Mouse (Mus musculus) kidney, embryonic 15.5 days (tissue): ENCODE data around the gene Slc12a4. TPM values are rescaled to one million over a fixed set of nuclear protein-coding genes. Genes with fewer than 3 reads are reported as not detected.

Experiments used
- ATAC-seq: fragments of 200-750 bp; cut with Nextera tagmentation; replicated peaks from 2 replicates; pipeline ENCODE4 v1.8.0; 2017; ENCODE audit warnings: moderate TSS enrichment; ENCODE audit not compliant: low FRiP score
- H3K27ac ChIP-seq: fragments of 300-500 bp; sonication (generic); 2 replicates; pipeline ENCODE4 v1.5.1; 2015; ENCODE audit warnings: mild to moderate bottlenecking, inconsistent platforms
- H3K27me3 ChIP-seq: fragments of 300-500 bp; sonication (generic); 2 replicates; pipeline ENCODE4 v1.6.1; 2015; ENCODE audit warnings: inconsistent platforms
- H3K36me3 ChIP-seq: fragments of 300-500 bp; sonication (generic); 2 replicates; pipeline ENCODE4 v1.6.1; 2015; ENCODE audit warnings: inconsistent platforms
- H3K4me1 ChIP-seq: fragments of 300-500 bp; sonication (generic); 2 replicates; pipeline ENCODE4 v1.6.1; 2015; ENCODE audit warnings: inconsistent platforms
- H3K4me2 ChIP-seq: fragments of 300-500 bp; sonication (generic); 2 replicates; pipeline ENCODE4 v1.6.1; 2015; ENCODE audit warnings: moderate library complexity, mild to moderate bottlenecking, inconsistent platforms
- H3K4me3 ChIP-seq: fragments of 300-500 bp; sonication (generic); replicated peaks from 2 replicates; pipeline ENCODE4 v1.5.1; 2015; ENCODE audit warnings: mild to moderate bottlenecking, inconsistent platforms
- H3K9ac ChIP-seq: fragments of 300-500 bp; sonication (generic); 2 replicates; pipeline ENCODE4 v1.6.1; 2015; ENCODE audit warnings: mild to moderate bottlenecking, inconsistent platforms
- H3K9me3 ChIP-seq: fragments of 300-500 bp; sonication (generic); replicated peaks from 2 replicates; pipeline ENCODE4 v1.6.1; 2016; ENCODE audit warnings: inconsistent platforms
- WGBS: fragments of 180-500 bp; shearing (Covaris S2); methylation state at CpG from one replicate; pipeline ENCODE4 v1.1.7; 2015; ENCODE audit warnings: mixed read lengths; 5-methylcytosine and 5-hydroxymethylcytosine counted together
- polyA plus RNA-seq: library from polyadenylated mRNA; unstranded; fragments of >200 nt; fragmentation: Nextera tagmentation; extraction: Ambion mirVana; gene quantifications from 2 replicates; pipeline ENCODE4 v1.2.1, GENCODE M21; 2015

Gene Slc12a4
- polyA plus RNA-seq, 1 experiment from 2014 or later = 33.9 TPM

DNA sequence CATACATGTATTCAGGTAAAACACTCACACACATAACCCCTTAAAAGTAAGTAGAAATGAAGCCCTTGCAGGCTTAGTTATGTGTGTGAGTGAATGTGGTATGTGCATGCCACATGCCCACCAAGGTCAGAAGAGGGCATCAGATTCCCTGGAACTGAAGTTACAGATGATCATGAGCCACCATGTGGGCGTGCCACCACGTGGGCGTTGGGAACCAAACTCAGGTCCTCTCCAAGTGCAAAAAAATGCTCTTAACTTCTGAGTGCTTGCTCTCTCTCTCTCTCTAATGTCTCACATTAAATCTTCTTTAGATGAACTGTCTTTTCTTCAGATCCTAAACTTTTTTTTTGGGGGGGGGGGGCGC is 27.6 kb downstream of the Slc12a4 start, which contains the start of gene Psmb10:
Gene Psmb10 (minus strand): TSS at position 139 of the 364 bp plus-strand sequence.
- H3K4me1 ChIP-seq = peaks cover 22% of the 10 kb centered on the region
- no peak for ATAC-seq
- H3K27ac ChIP-seq = peak within 1 kb of the TSS; percentile 91

DNA sequence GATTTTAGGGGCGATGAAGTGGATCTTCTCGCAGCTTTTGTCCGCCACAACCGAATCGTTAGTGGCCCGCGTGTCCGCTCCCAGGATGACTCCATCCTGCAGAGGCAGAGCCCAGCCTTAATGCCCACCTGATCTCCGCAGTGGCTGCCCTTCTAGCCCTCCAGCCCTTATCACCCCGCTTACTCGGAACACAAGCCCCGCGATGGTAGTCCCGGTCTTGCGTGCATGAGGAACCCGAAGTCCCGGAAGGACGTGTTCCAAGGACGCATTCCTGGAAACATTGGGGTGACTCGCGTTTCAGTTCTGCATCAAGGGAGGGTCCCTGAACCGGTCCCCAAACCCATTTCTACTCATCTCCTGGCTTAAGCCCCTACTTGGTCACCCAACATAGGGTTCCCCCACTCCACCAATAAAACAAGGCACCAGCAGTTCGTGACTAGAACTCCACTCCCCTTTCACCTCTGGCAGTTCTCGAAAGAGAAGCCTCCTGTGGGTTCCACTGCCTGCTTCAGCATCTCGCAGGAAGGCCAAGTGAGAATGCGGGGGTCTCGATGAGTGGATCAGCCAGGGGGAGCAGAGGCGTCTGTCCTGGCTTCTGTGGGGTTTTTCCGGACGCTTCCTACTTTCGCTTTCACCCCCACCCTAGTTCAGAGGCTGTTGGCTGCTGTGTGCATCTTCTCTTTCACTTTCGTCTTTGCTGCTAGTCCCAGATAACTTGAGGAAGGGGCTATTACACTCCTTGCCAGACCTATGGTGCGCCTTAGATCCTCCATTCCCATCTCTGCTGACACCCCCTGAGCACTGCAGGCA is 28.2 kb downstream of the Slc12a4 start:
- peak overlapping the region; percentile 68 for H3K9ac ChIP-seq
- ATAC-seq = no peak; the same call in none of the 2 replicates
- peaks cover 22% of the 10 kb centered on the region for H3K4me1 ChIP-seq
- peak overlapping the region; percentile 92 for H3K4me3 ChIP-seq
- under 1% methylated on average over 33 of the region's 33 CpGs for WGBS
- H3K4me2 ChIP-seq = peak overlapping the region; percentile 97
- H3K27ac ChIP-seq = peak overlapping the region; percentile 91
- H3K9me3 ChIP-seq = no peaks in the 10 kb centered on the region
- no peaks in the 10 kb centered on the region for H3K27me3 ChIP-seq
- peaks cover 17% of the 10 kb centered on the region for H3K36me3 ChIP-seq

More for the DNA sequence above, 27.6 kb downstream of the Slc12a4 start, which contains the start of gene Psmb10:
- 14% methylated on average over 4 of the region's 4 CpGs for WGBS
- peak within 1 kb of the TSS; percentile 92 for H3K4me3 ChIP-seq
- H3K27me3 ChIP-seq = no peaks in the 10 kb centered on the region
- peaks cover 15% of the 10 kb centered on the region for H3K36me3 ChIP-seq
- no peaks in the 10 kb centered on the region for H3K9me3 ChIP-seq
- H3K4me2 ChIP-seq = peak within 1 kb of the TSS; percentile 97
- H3K9ac ChIP-seq = peak within 1 kb of the TSS; percentile 68

DNA sequence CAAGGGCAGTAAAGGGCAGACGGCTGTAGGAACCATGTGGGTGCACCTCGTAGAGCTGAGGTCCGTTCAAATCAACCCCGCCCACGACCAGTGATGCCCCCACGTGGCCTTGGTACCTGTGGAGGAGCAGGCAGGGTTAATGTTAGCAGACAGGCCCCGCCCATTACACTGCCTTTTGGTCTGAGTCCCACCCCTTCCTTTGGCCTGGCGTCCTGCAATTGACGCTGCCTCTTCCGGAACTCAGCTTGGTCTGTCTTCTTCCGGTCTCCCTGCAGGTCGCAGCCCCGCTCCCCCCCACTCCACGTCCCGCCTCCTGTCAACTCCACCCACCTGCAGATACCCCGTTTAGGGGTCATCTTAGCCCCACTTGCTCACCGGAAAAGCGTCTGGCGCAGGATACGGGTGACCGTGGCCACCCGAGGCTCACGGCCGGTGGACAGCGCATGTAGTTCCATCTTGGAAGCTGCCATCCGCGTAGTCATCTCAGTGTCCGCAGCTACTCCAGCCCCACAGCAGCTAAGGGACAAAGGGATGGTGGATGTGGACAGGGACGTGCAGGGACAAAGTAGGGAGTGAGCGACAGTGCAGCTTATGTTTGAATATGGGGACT is 28.9 kb downstream of the Slc12a4 start:
- Histone ChIP-seq H3K27me3 (no peaks in the 10 kb centered on the region), H3K9ac (peak overlapping the region; percentile 68), H3K9me3 (no peaks in the 10 kb centered on the region), H3K27ac (peak overlapping the region; percentile 91), H3K4me3 (peak overlapping the region; percentile 92), H3K4me2 (peak overlapping the region; percentile 97), H3K4me1 (peaks cover 22% of the 10 kb centered on the region), H3K36me3 (peaks cover 23% of the 10 kb centered on the region)
- ATAC-seq = peak; percentile 92
- WGBS = under 1% methylated on average over 30 of the region's 30 CpGs

DNA sequence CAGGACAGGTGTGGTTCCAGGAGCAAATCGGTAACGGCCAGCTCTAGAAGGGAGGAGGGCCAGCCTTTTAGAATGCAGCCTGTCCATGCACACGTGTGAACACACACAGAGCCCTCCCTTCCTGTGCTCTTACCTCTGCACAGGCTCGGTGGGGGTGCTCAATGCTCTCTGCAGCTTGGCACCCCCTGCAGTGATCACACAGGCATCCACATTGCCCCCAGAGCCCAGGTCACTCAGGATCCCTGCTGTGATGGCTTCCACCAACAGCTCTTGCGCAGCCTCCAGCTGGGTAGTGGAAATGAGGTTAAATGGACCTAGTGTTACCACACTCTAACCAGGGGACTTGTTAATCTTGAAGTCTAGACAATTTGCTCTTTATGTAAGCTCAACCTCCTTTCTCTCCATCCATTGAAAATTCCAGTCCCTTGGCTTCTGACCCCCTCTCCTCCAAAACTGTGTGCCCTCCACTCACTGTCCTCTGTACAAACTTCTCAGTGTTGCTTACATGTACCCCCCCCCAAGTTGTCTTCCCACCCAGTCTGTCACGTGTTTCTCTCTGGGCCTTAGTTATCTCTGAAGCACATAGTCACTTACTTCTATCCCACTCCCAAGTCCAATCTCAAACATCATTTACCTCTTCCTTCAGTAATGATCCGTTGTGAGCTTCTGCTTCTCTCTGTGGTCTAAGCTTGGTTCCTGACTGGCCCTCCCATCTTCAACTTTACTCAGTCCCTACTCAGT is 29.9 kb downstream of the Slc12a4 start:
- peak overlapping the region; percentile 92 for H3K4me3 ChIP-seq
- H3K9ac ChIP-seq = peak overlapping the region; percentile 68
- no peak for ATAC-seq
- peaks cover 26% of the 10 kb centered on the region for H3K36me3 ChIP-seq
- peak overlapping the region; percentile 91 for H3K27ac ChIP-seq
- H3K9me3 ChIP-seq = no peaks in the 10 kb centered on the region
- H3K27me3 ChIP-seq = no peaks in the 10 kb centered on the region
- H3K4me2 ChIP-seq = peak overlapping the region; percentile 97
- 28% methylated on average over 7 of the region's 7 CpGs for WGBS
- peaks cover 22% of the 10 kb centered on the region for H3K4me1 ChIP-seq

DNA sequence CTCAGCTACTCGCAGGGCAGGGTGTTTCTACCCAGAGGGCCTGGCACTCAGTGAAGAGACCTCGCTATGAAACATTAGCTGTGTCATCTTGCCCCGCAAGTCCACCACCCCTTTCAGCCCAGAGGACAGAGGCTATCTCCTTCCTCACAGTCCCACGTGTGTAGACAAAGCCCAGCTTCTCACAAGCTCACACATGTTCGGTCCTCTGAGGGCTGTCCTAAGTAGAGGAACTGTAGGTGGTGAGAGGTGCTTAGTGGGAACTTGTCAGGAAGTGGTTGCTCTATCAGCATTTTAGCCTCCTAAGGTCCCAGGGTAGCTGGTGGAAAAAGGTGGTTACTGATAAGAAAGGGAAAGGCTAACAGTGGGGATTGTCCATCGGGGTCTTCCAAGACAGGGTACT is 30.8 kb downstream of the Slc12a4 start:
- no peak for ATAC-seq
- 83% methylated on average over 6 of the region's 6 CpGs for WGBS
- Histone ChIP-seq H3K9me3 (no peaks in the 10 kb centered on the region), H3K4me3 (no peak overlapping the region), H3K4me2 (no peak overlapping the region), H3K9ac (no peak overlapping the region), H3K36me3 (peaks cover 30% of the 10 kb centered on the region), H3K27me3 (no peaks in the 10 kb centered on the region), H3K27ac (no peak overlapping the region), H3K4me1 (peaks cover 22% of the 10 kb centered on the region)

DNA sequence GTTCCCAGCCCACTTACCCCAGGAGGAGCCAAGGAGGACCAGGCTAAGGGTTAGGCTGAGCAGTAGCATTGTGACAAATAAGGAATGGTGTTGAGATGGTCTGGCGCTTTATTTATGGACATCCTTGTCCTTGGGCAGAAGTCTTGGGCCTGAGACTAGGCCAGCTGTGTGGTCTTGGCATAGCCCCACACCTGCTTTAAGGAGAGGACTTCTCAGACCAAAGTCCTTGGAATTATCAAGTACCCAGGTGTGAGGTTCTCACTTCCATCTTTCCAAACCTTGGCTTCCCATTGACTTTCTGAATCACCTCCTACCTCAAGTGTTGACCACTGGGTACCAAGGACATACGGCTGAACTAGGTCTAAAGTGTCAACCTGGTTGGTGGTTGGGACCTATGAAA is 32.1 kb downstream of the Slc12a4 start, which contains the start of gene Ctrl:
Gene Ctrl (minus strand): TSS at position 101 of the 400 bp plus-strand sequence.
- Histone ChIP-seq H3K4me3 (no peak within 1 kb of the TSS), H3K9me3 (no peaks in the 10 kb centered on the region), H3K27me3 (no peaks in the 10 kb centered on the region), H3K36me3 (peaks cover 39% of the 10 kb centered on the region), H3K27ac (no peak within 1 kb of the TSS), H3K4me2 (no peak within 1 kb of the TSS), H3K4me1 (peaks cover 22% of the 10 kb centered on the region), H3K9ac (no peak within 1 kb of the TSS)
- 97% methylated on average over 2 of the region's 2 CpGs for WGBS
- ATAC-seq = no peak

DNA sequence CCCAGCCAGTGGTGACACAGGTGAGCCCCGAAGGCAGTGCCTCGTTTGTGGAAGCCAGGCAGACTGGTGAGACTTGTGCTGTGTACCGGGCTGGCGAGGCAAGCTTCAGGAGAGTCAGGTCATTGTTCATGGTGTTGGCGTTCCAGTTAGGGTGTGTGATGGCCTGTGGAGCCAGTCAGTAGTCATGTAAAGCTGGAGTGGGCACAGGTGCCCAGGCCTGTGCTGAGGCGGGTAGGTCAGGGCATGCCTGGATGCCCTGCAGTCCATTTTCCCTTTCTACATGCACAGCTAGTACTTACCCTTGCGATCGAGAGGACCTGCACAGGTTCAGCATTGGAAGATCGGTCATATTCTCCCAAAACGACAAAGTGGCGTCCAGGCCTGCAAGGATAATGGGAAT is 33.4 kb downstream of the Slc12a4 start:
- H3K4me3 ChIP-seq = no peak overlapping the region
- no peak overlapping the region for H3K9ac ChIP-seq
- H3K27me3 ChIP-seq = no peaks in the 10 kb centered on the region
- peaks cover 41% of the 10 kb centered on the region for H3K36me3 ChIP-seq
- H3K4me1 ChIP-seq = peaks cover 12% of the 10 kb centered on the region
- no peaks in the 10 kb centered on the region for H3K9me3 ChIP-seq
- H3K4me2 ChIP-seq = no peak overlapping the region
- no peak for ATAC-seq
- no peak overlapping the region for H3K27ac ChIP-seq
- 88% methylated on average over 11 of the region's 11 CpGs for WGBS

DNA sequence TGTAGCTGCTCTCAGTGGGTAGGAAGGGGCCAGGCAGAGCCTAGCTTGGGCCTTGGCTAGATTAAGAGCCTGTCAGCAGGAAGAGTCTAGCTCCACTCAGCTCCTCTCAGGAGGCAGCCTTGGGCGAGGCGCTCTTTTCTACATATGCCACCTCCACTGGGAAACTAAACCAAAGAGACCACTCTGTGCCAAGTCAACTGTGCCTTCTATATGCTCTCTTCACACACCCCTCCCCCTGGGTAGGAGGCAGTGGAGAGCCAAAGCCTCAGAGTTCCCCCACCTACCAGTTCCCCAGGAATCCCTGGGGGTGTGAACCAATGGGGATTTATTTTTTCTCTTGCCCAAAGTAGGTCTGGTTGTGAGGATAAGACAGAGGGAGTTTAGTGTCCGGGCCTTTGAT is 34.6 kb downstream of the Slc12a4 start:
- no peaks in the 10 kb centered on the region for H3K9me3 ChIP-seq
- no peaks in the 10 kb centered on the region for H3K27me3 ChIP-seq
- H3K27ac ChIP-seq = no peak overlapping the region
- H3K4me2 ChIP-seq = no peak overlapping the region
- 93% methylated on average over 3 of the region's 3 CpGs for whole genome bisulfite sequencing
- H3K4me1 ChIP-seq = peaks cover 7% of the 10 kb centered on the region
- no peak overlapping the region for H3K9ac ChIP-seq
- ATAC-seq = no peak
- peaks cover 48% of the 10 kb centered on the region for H3K36me3 ChIP-seq
- H3K4me3 ChIP-seq = no peak overlapping the region

DNA sequence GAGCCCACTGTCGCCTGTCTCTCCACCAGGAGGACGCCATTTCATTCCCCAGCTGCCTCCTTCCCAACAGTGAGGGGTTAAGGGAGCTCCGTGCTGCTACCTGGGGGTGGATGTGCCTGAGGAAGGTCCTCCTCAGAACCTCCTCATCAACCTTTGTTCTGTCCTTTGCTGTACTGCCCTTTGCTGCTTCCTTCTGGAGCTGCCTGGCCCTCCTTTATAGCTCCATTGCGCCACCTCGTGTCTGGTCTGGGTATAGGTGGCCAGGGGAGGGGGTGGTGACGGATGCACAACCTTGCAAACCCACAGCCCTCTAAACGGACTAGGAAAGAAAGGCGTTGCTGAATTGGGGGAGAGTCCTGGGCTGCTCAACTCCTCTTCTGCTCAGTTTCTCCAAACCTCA is 35.3 kb downstream of the Slc12a4 start:
- H3K4me3 ChIP-seq = no peak overlapping the region
- peak; percentile 31; the same call in 1 of the 2 replicates for ATAC-seq
- H3K9ac ChIP-seq = no peak overlapping the region
- peaks cover 54% of the 10 kb centered on the region for H3K36me3 ChIP-seq
- H3K9me3 ChIP-seq = no peaks in the 10 kb centered on the region
- H3K27ac ChIP-seq = no peak overlapping the region
- no peaks in the 10 kb centered on the region for H3K27me3 ChIP-seq
- 25% methylated on average over 8 of the region's 8 CpGs for WGBS
- peaks cover 1% of the 10 kb centered on the region; the same call in 1 of the 2 replicates for H3K4me1 ChIP-seq
- no peak overlapping the region for H3K4me2 ChIP-seq

DNA sequence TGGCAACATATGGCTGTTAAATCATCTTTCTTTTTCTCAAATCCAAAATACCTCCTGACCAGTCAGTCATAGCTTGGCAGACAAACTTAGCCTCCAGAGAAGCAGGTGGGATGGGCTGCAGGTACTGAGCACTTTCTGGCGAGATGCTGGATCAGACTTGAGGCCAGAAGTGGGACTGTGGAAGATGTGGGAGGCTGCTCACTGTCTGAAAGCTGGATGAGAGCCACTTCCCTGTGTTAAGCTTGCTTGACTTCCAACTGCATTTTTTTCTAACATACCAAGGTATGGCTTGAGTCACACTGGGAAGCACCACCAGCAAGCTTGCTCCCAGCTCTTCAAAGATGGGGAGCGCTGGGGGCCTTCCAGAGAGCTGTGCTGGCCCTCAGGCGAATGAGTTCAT is 40.8 kb downstream of the Slc12a4 start:
- no peak overlapping the region for H3K4me2 ChIP-seq

DNA sequence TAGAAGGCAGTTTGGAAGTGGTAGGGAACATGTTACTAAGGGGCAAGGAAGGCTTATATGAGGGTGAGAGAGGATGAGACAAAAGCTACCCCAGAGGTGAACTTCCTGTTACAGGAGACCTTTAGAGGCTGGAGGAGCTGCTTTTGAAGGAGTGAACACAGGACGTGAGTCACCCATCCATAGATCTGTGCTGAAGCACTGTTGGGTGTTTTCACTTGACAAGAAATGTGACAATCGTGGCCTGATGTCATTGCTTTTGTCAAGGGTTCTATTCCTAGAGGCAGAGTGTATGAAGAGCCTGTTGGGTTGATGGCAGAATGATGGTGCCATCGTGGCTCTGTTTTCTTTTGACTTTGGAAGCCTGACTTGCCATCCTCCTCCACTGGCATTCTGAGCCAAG is 46.5 kb downstream of the Slc12a4 start:
- Histone ChIP-seq H3K27ac (no peak overlapping the region), H3K9ac (no peak overlapping the region), H3K9me3 (no peaks in the 10 kb centered on the region), H3K4me3 (no peak overlapping the region), H3K4me1 (no peaks in the 10 kb centered on the region), H3K36me3 (peaks cover 48% of the 10 kb centered on the region), H3K4me2 (no peak overlapping the region), H3K27me3 (no peaks in the 10 kb centered on the region)
- 84% methylated on average over 3 of the region's 3 CpGs for WGBS
- no peak for ATAC-seq

More for the DNA sequence above, 40.8 kb downstream of the Slc12a4 start:
- no peak overlapping the region for H3K9ac ChIP-seq
- no peak overlapping the region for H3K4me3 ChIP-seq
- peaks cover 34% of the 10 kb centered on the region for H3K36me3 ChIP-seq
- 73% methylated on average over 3 of the region's 3 CpGs for WGBS
- no peak for ATAC-seq
- no peaks in the 10 kb centered on the region for H3K4me1 ChIP-seq
- no peak overlapping the region for H3K27ac ChIP-seq
- H3K27me3 ChIP-seq = no peaks in the 10 kb centered on the region
- no peaks in the 10 kb centered on the region for H3K9me3 ChIP-seq
